Mouse (Mus musculus) midbrain, embryonic 13.5 days (tissue): Measurements from ENCODE around the gene Ric1. TPM values are rescaled to one million over a fixed set of nuclear protein-coding genes. Genes with fewer than 3 reads are reported as not detected.
"Not testable (repeated sequence)": the region's sequence is repeated elsewhere in the genome, so short reads cannot be mapped to it uniquely, and the experiment has no call there.

Experiments used
- ATAC-seq: fragments of 200-750 bp; cut with Nextera tagmentation; 2 replicates; pipeline ENCODE4 v1.8.0; 2017; ENCODE audit warnings: mild to moderate bottlenecking, moderate TSS enrichment, moderate library complexity
- H3K27ac ChIP-seq: fragments of 300-500 bp; sonication (generic); 2 replicates; pipeline ENCODE4 v1.5.1; 2015; ENCODE audit warnings: inconsistent platforms, mild to moderate bottlenecking, moderate library complexity
- H3K27me3 ChIP-seq: fragments of 300-500 bp; sonication (generic); 2 replicates; pipeline ENCODE4 v1.6.1; 2015; ENCODE audit warnings: mild to moderate bottlenecking, inconsistent platforms
- H3K36me3 ChIP-seq: fragments of 300-500 bp; sonication (generic); 2 replicates; pipeline ENCODE4 v1.6.1; 2015; ENCODE audit warnings: mild to moderate bottlenecking, inconsistent platforms
- H3K4me1 ChIP-seq: fragments of 300-500 bp; sonication (generic); replicated peaks from 2 replicates; pipeline ENCODE4 v1.6.1; 2015; ENCODE audit warnings: inconsistent platforms
- H3K4me2 ChIP-seq: fragments of 300-500 bp; sonication (generic); replicated peaks from 2 replicates; pipeline ENCODE4 v1.6.1; 2015; ENCODE audit warnings: moderate library complexity, mild to moderate bottlenecking, inconsistent platforms
- H3K4me3 ChIP-seq: fragments of 300-500 bp; sonication (generic); replicated peaks from 2 replicates; pipeline ENCODE4 v1.5.1; 2015; ENCODE audit warnings: mild to moderate bottlenecking, inconsistent platforms
- H3K9ac ChIP-seq: fragments of 300-500 bp; sonication (generic); replicated peaks from 2 replicates; pipeline ENCODE4 v1.6.1; 2015; ENCODE audit warnings: mild to moderate bottlenecking, inconsistent platforms
- H3K9me3 ChIP-seq: fragments of 300-500 bp; sonication (generic); 2 replicates; pipeline ENCODE4 v1.6.1; 2016; ENCODE audit warnings: mild to moderate bottlenecking, inconsistent platforms
- WGBS: fragments of 180-500 bp; shearing (Covaris S2); methylation state at CpG from one replicate; pipeline ENCODE4 v1.1.7; 2015; 5-methylcytosine and 5-hydroxymethylcytosine counted together
- polyA plus RNA-seq: library from polyadenylated mRNA; unstranded; fragments of >200 nt; fragmentation: Nextera tagmentation; extraction: Ambion mirVana; gene quantifications from 2 replicates; pipeline ENCODE4 v1.2.1, GENCODE M21; 2015

The Ric1 gene
- polyA plus RNA-seq, 1 experiment from 2014 or later, result 11.9 TPM

DNA sequence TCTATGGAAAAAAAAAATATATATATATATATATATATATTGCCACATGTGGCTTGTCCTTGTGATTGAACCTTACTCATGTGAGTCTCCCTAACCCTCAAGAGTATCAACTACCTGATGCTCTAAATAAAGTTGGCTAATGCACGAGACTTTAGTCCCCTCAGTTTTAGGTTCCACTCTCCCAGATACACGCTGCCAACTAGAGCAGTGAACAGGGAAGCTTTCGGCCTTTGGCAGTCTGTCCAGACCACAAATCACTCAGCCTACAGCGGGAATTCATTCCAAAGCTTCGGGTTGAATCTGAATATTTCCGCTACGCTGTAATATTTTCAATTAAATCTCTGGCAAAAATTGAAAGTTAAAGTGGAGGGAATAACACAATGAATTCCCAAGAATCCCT is 3.7 kb upstream of the Ric1 start:
- peaks cover 11% of the 10 kb centered on the region for H3K4me1 ChIP-seq
- H3K27ac ChIP-seq, result no peak overlapping the region
- no peak for ATAC-seq
- no peaks in the 10 kb centered on the region for H3K27me3 ChIP-seq
- WGBS, result 93% methylated on average over 7 of the region's 7 CpGs
- H3K9ac ChIP-seq, result no peak overlapping the region
- peaks cover 4% of the 10 kb centered on the region; the same call in 1 of the 2 replicates for H3K9me3 ChIP-seq
- no peaks in the 10 kb centered on the region; the same call in 1 of the 2 replicates for H3K36me3 ChIP-seq
- H3K4me2 ChIP-seq, result no peak overlapping the region
- H3K4me3 ChIP-seq, result no peak overlapping the region

DNA sequence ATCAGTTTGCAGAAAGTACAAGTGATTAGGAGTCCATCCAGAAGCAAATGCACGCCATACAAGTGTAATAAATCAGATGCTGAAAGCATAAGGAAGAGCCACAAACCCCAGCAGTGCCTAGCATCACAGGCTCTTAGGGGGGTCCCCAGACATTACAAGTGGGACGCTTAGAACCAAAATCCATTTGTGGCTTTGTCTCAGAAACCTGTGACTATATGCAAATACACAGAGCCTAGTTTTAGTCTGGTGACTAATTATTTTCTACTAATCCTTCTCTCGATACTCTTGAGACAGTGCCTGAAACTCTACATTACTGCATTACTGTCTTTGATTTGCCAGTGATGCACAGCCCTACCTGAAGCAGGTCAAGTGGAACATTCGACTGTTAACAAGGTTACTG is 3.2 kb upstream of the Ric1 start:
- Histone ChIP-seq H3K9me3 (peaks cover 4% of the 10 kb centered on the region; the same call in 1 of the 2 replicates), H3K27ac (no peak overlapping the region), H3K27me3 (no peaks in the 10 kb centered on the region), H3K4me2 (no peak overlapping the region), H3K4me3 (no peak overlapping the region), H3K36me3 (no peaks in the 10 kb centered on the region; the same call in 1 of the 2 replicates), H3K9ac (no peak overlapping the region), H3K4me1 (peaks cover 16% of the 10 kb centered on the region)
- no peak for ATAC-seq
- whole genome bisulfite sequencing, result 84% methylated on average over 4 of the region's 4 CpGs

DNA sequence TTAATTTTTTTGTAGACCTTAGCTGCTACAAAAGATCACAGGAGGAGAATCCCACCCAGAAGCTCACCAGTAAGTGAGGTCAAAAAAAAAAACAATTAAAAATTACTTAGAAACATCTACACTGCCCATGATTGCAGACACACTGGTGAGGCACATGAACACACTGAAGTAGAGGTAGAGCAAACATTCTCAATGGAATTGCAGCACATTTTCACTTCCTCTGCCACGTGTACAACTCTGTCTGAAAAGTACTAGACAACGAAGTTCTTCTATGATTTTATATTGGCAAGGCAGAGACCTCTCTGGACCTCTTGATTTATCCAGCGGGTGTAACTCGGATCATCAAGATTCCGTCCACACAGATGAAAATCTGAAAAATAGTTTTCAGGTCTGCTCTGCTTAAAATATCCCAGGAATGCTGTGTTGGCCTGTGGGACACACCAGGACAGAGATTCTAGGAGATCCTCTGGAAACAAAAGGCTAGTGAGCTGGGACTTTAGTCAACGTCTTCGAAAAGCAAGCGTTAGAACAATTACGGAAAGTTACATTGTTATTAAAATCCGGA is 1.0 kb upstream of the Ric1 start:
- WGBS, result 46% methylated on average over 10 of the region's 10 CpGs
- peak overlapping the region; percentile 90 for H3K4me2 ChIP-seq
- ATAC-seq, result no peak
- no peaks in the 10 kb centered on the region for H3K36me3 ChIP-seq
- no peak overlapping the region for H3K9ac ChIP-seq
- H3K4me3 ChIP-seq, result peak overlapping the region; percentile 89
- no peak overlapping the region for H3K27ac ChIP-seq
- H3K4me1 ChIP-seq, result peaks cover 22% of the 10 kb centered on the region
- H3K9me3 ChIP-seq, result no peaks in the 10 kb centered on the region
- H3K27me3 ChIP-seq, result no peaks in the 10 kb centered on the region

DNA sequence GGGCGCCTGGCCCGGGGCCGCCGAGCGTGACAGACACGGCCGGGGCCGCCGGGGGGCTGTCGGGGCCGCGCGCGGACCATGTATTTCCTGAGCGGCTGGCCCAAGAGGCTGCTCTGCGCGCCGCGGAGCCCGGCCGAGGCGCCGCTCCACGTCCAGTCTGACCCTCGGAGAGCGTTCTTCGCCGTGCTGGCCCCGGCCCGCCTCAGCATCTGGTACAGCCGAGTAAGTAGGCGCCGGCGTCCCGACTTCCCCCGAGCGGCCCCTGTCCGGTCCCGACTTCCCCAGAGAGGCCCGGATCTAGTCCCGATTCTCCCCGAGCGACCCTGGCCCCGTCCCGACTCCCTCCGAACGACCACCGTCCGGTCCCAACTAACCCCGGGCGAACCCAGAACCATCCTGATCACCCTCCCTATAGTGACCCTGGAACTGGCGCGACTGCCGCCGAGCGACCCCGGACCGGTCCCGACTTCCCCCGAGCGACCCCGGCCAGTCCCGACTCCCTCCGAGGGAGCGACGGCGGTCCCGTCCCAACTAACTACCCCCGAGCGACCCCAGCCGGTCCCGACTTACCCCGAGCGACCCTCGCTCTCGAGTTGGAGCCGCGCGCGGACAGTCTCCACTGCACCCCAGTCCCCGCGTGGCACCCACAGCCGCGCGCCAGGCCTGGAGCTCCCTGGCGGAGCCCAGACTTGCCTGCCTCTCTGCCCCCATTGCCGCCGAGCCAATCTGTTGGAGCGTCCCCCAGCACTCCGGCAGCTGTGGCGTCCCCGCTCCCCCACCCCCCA is 555 bp downstream of the Ric1 start:
- no peaks in the 10 kb centered on the region for H3K27me3 ChIP-seq
- no peaks in the 10 kb centered on the region for H3K36me3 ChIP-seq
- H3K4me3 ChIP-seq, result peak overlapping the region; percentile 89
- peaks cover 22% of the 10 kb centered on the region for H3K4me1 ChIP-seq
- peak overlapping the region; percentile 94 for H3K27ac ChIP-seq
- no peaks in the 10 kb centered on the region for H3K9me3 ChIP-seq
- peak overlapping the region; percentile 90 for H3K9ac ChIP-seq
- peak overlapping the region; percentile 90 for H3K4me2 ChIP-seq
- under 1% methylated on average over 78 of the region's 92 CpGs for WGBS
- peak; percentile 87; the same call in 1 of the 2 replicates for ATAC-seq

DNA sequence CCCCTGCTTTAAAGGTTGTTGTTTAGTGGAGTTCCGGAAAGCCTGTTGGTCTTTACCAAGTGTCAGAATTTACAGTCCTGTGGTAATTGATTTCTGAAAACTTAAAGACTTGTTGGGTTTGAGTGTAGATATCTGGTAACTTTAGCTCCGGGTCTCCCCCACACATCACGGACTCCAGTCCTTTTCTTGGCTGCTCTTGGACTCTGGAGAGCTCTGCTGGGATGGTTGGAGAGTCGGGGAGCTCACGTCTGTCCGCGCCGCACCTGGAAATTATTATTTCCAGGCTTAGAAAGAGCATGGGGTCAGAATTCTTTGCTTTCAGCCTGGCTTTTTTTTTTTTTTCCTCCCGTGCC is 1.1 kb downstream of the Ric1 start:
- peak overlapping the region; percentile 94 for H3K27ac ChIP-seq
- H3K9ac ChIP-seq, result peak overlapping the region; percentile 90
- no peaks in the 10 kb centered on the region for H3K27me3 ChIP-seq
- H3K4me3 ChIP-seq, result peak overlapping the region; percentile 89
- no peaks in the 10 kb centered on the region for H3K9me3 ChIP-seq
- H3K36me3 ChIP-seq, result no peaks in the 10 kb centered on the region
- 0% methylated on average over 9 of the region's 9 CpGs for WGBS
- H3K4me2 ChIP-seq, result peak overlapping the region; percentile 90
- no peak for ATAC-seq
- peaks cover 22% of the 10 kb centered on the region for H3K4me1 ChIP-seq

DNA sequence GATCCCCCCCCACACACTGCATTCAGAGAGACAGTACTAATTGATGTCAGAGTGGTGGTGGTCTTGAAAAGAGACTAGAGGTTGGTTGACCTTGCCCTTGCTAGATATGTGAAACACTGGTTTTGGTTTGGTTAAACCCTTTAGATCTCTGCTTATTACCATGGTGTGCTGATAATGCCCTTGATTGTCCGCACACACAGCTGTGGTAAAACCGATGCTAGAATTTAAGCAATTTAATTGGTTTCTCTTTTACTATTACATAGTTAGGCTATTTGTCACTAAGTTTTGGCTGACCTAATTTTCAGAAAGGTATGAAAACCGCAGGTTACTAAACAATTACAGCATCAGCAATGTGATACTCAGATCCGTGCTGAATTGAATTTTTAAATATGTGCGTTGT is 1.6 kb downstream of the Ric1 start:
- 47% methylated on average over 5 of the region's 5 CpGs for WGBS
- Histone ChIP-seq H3K4me1 (peaks cover 22% of the 10 kb centered on the region), H3K27me3 (no peaks in the 10 kb centered on the region), H3K4me2 (peak overlapping the region; percentile 90), H3K4me3 (peak overlapping the region; percentile 89), H3K9me3 (peaks cover 2% of the 10 kb centered on the region; the same call in 1 of the 2 replicates), H3K27ac (no peak overlapping the region), H3K36me3 (no peaks in the 10 kb centered on the region), H3K9ac (peak overlapping the region; percentile 90)
- ATAC-seq, result no peak

DNA sequence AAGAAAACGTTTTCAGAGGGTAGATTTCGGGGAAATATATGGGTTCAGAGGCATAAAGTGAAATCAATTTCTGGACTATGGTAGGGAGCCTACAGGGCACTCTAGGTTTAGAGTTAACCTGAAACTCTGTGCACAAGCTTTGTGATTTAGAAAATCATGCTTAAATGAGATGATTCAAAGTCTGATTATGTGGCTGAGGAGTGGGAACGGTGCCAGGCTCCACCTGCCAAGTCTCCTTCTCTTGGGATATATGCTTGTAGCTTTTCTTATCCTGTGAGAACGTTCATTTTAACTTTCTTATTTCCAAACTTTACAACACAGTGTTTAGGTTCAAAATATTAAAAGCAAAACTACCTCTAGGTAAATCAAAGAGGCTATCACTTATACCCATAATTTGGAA is 2.5 kb downstream of the Ric1 start:
- no peak overlapping the region for H3K9ac ChIP-seq
- no peak for ATAC-seq
- no peak overlapping the region for H3K27ac ChIP-seq
- no peaks in the 10 kb centered on the region for H3K36me3 ChIP-seq
- no peak overlapping the region for H3K4me3 ChIP-seq
- H3K4me2 ChIP-seq, result no peak overlapping the region
- H3K4me1 ChIP-seq, result peaks cover 22% of the 10 kb centered on the region
- peaks cover 3% of the 10 kb centered on the region; the same call in 1 of the 2 replicates for H3K9me3 ChIP-seq
- no peaks in the 10 kb centered on the region for H3K27me3 ChIP-seq
- 76% methylated on average over 4 of the region's 4 CpGs for WGBS

DNA sequence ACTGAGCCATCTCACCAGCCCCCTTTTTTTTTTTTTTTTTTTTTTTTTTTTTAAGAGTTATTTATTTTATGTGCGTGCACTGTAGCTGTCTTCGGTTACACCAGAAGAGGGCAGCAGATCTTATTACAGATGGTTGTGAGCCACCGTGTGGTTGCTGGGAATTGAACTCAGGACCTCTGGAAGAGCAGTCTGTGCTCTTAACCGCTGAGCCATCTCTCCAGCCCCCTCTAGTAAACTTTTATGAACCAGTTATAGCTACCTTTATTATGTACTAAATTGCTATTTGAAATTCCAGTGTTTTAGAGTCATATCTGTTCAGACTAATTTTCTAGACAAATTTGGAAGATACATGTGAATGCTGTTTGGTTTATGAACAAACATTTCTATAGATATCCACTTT is 3.5 kb downstream of the Ric1 start:
- WGBS, result 86% methylated on average over 4 of the region's 4 CpGs
- H3K27me3 ChIP-seq, H3K4me2 ChIP-seq, H3K36me3 ChIP-seq, H3K4me3 ChIP-seq, H3K9ac ChIP-seq, ATAC-seq, H3K9me3 ChIP-seq, H3K27ac ChIP-seq: not testable (repeated sequence)
- H3K4me1 ChIP-seq, result peaks cover 22% of the 10 kb centered on the region

DNA sequence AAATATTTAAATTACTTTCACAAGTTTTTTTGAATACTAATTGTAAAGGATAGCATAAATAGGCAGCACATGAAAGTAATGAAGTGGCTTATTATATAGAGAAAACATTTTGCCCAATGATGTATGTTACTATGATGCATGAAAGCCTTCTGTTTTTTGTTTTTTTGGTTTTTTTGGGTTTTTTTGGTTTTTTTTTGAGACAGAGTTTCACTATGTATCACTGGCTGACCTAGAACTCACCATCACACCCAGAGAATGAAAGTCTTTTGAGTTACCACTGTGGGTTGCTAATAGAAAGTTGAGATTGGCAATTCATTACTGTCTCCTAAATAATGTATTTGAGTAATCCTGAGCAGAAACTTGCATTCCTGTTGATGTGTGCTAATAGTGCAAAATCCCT is 4.8 kb downstream of the Ric1 start:
- Histone ChIP-seq H3K27me3 (no peaks in the 10 kb centered on the region), H3K4me3 (no peak overlapping the region), H3K36me3 (no peaks in the 10 kb centered on the region), H3K4me2 (no peak overlapping the region), H3K9me3 (peaks cover 3% of the 10 kb centered on the region; the same call in 1 of the 2 replicates), H3K27ac (no peak overlapping the region), H3K4me1 (peaks cover 16% of the 10 kb centered on the region), H3K9ac (no peak overlapping the region)
- no peak for ATAC-seq

DNA sequence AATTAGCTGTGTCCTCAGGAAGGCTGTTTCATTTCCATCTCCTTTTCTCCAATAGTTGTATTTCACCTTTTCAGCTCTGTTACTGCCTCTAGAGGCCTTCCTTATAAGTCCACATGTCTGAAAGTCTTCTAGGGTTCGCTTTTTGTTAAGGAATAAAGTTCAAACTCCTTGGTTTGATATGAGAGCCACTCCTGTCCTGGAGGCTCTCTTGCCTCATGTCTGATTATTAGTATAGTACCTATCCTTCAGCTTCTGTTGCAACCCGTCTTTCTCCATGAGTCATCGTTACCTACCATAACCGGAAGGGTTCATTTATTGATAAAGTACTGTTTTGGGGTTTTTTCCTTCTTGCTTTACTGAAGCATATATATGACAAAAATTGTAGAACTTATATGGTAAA is 5.2 kb downstream of the Ric1 start:
- Histone ChIP-seq H3K9ac (no peak overlapping the region), H3K36me3 (no peaks in the 10 kb centered on the region), H3K4me3 (no peak overlapping the region), H3K27me3 (no peaks in the 10 kb centered on the region), H3K4me2 (no peak overlapping the region), H3K4me1 (peaks cover 16% of the 10 kb centered on the region), H3K9me3 (peaks cover 3% of the 10 kb centered on the region; the same call in 1 of the 2 replicates), H3K27ac (no peak overlapping the region)
- 97% methylated on average over 4 of the region's 4 CpGs for WGBS
- no peak for ATAC-seq

DNA sequence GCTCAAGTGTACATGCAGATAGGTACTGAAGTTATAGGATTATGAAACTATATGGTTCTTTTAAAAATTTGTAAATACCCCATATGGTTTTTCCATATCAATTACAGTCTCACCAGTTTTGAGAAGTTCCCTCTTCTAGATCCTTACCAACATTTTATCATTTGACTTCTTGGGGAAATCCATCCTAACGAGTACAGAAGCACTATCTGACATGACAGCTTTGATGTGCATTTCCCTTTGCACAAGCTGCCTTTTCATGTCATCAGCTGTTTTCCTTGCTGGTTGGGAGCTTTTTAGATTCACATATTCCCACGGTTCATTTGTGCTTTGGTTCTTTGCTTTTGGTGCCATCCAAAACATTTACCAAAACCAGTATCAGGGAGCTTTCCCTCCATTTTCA is 6.5 kb downstream of the Ric1 start:
- WGBS, result 89% methylated on average over 2 of the region's 2 CpGs

DNA sequence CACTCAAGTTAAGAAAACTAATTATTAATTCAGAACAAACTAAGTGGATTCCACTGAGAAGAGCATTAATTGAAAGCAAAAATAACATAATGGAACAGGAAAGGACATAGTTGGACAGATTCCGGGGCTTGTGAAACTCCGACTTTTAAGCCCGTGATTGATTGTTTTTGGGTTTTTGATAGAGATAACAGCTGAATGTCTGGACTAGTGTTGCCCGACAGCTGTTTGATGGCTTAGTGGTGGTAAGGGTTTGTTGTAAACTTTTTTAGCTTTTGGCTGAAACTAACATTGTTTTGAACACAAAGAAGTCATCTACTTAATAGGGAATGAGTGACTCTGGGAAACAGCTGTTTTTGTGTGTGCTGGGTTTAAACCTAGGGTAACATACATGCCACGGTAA is 11.9 kb downstream of the Ric1 start:
- no peak for ATAC-seq
- Histone ChIP-seq H3K27ac (no peak overlapping the region), H3K4me3 (no peak overlapping the region), H3K27me3 (no peaks in the 10 kb centered on the region), H3K9ac (no peak overlapping the region), H3K36me3 (peaks cover 16% of the 10 kb centered on the region), H3K4me1 (no peaks in the 10 kb centered on the region), H3K9me3 (no peaks in the 10 kb centered on the region), H3K4me2 (no peak overlapping the region)
- WGBS, result 92% methylated on average over 5 of the region's 5 CpGs

More for the DNA sequence above, 6.5 kb downstream of the Ric1 start:
- Histone ChIP-seq H3K9me3 (peaks cover 3% of the 10 kb centered on the region; the same call in 1 of the 2 replicates), H3K4me1 (peaks cover 10% of the 10 kb centered on the region), H3K4me3 (no peak overlapping the region), H3K4me2 (no peak overlapping the region), H3K27me3 (no peaks in the 10 kb centered on the region), H3K9ac (no peak overlapping the region), H3K36me3 (no peaks in the 10 kb centered on the region), H3K27ac (no peak overlapping the region)
- no peak for ATAC-seq
